Mouse (Mus musculus) thymus, adult 18-20 months (tissue): Measurements from ENCODE around the gene Caly.

Source experiments
- DNase-seq, 2 experiments: peaks; one replicate each; pipeline ENCODE4 v3.0.0; 2022; ENCODE audit warnings: mixed read lengths in 2 of 2

Caly gene

GRCm38 (mm10) chr7:140036281-140037170, 45.8 kb downstream of the Caly start, which contains the start of the genes Zfp511 and Tubgcp2:
TSS of gene Zfp511 (plus strand) at chr7:140036391.
TSS of gene Tubgcp2 (minus strand) at chr7:140036669.
- DNase-seq = peak; percentile 77 to 84

GRCm38 (mm10) chr7:140035456-140035855, 46.9 kb downstream of the Caly start:
- DNase-seq = no peak

GRCm38 (mm10) chr7:140033386-140033785, 49.0 kb downstream of the Caly start:
- no peak for DNase-seq

- DNase-seq = no peak
Measured at GRCm38 (mm10) chr7:140032366-140032765, 50.0 kb downstream of the Caly start.

- no peak for DNase-seq
Measured at GRCm38 (mm10) chr7:140031771-140032170, 50.6 kb downstream of the Caly start.
